Mouse (Mus musculus) cerebellum, postnatal 25 days (tissue): ENCODE measurements around the gene Sf3b3.
"Not testable (repeated sequence)": the region's sequence is repeated elsewhere in the genome, so short reads cannot be mapped to it uniquely, and the experiment has no call there.

ENCODE experiments used
- DNase-seq, 2 experiments: peaks; one replicate each; pipeline ENCODE4 v3.0.0; 2021; ENCODE audit warnings: mixed read lengths in 2 of 2

Gene Sf3b3

DNA sequence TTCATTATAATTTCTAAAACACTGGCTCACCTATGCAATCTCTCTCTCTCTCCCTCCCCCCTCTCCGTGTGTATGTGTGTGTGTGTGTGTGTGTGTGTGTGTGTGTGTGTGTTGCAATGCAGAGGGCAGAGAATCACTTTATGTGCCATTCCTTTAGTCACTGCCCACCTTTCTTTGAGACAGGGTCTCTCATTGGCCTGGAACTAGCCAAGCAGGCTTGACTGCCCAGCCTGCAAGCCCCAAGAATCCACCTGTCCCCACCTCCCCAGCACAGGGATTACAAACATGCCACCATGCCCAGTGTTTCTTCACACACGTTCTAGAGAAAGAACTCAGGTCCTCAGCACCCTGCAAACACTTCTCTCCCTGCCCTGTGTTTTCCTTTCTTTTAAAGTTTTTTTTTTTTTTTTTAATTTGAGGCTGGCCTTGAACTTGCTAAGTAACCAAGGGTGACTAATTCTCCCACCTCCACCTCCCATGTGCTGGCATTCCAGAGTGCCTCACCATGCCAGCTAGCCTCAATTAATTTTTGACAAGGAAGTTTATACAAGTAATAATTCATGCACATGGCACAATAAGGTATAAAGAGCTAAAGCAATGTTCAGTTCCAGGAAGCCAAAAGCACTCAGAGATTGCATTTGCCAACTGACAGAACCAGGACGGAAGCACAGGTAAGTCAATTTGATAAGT, 41.6 kb downstream of the Sf3b3 start:
- no peak for DNase-seq

GRCm38 (mm10) chr8:110803856-110804255, 42.7 kb downstream of the Sf3b3 start:
- no peak for DNase-seq

DNA sequence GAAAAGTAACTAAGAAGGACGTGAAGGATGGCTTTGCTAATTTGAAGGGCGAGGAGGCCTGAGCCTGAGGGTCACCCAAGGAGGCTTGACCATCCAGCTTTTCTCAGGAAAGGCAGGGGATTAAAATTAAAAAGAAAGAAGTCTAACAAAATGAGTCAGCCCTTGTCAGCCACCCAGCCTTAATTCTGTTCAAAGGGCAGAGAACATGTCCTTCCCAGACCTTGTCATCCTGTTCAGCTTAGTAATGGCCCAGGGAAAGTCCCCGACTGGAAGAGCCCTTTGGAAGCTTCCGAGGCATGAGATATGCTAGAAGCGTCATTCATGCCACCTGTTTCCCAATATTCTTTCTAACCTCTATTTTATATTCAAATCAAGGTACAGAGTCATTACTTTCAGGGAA, 43.6 kb downstream of the Sf3b3 start:
- no peak for DNase-seq

- DNase-seq = no peak
These were observed 49.5 kb downstream of the Sf3b3 start for GRCm38 (mm10) chr8:110797086-110797485.

GRCm38 (mm10) chr8:110794363-110794965, 52.1 kb downstream of the Sf3b3 start:
- DNase-seq = no peak

DNA sequence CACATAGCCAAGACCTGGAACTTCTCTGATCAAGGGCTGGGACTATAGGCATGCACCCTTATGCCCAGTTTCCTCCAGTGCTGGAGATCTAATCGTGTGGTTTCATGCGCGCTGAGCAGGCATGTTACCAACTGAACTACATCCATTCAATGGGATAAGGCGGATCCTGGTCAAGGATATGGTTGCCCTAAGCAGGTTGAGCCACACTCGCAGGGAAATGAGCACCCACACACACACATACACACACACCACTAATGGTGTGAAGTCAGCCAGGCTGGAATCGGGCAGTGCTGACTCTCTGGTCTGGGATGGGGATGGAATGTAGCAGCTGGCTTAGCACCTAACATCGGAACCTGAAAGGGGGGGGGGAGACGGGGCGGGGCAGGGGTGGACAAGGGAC, 52.7 kb downstream of the Sf3b3 start:
- no peak for DNase-seq

DNA sequence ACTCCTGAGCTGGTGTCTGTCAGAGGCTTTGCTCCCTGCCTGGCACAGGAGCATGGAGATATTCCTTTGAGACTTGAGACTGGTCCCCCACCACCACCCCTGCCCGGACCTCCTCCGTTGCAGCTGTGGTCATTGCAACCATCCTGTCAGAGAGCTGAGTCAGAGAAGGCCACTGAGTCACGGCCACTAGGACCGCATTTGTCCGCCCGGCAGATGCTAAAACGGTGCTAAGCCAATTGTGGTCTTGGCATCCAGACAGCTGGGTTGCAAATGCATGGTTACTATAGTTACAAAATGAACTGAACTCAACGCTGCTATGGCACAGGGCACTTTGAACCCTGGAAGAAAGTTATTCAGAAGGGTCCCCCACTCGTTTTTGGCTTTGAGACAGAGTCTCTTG, 53.1 kb downstream of the Sf3b3 start:
- DNase-seq = no peak

DNA sequence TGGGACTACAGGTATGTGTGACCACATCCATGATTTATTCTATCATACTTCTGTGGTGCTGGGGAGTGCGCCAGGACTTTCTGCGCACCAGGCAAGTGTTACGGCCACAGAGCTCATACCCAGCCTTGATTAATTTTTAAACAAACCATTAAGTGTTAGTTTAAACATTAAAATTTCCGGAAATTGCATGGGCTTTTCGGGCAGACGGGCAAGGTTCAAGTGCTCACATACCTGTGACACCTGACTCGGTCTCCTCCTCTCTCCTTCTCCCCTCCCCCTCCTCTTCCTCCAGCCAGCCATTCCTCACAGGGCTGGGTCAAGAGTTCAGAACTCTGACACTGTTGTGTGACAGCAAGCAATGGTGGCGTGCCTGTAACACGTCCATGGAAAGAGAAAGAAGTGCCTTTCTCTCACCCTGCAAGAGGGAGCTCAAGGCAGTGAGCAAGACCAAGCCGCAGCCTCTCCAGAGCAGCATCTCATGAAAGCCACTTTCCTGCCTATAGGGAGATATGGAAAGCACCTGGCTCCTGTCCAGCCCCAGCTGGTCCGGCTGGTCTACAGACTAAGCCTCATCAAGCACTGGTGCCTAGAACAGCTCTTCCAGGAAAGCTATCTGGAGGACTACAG, 53.9 kb downstream of the Sf3b3 start:
- DNase-seq = peak; percentile 24 to 53

GRCm38 (mm10) chr8:110791164-110791563, 55.4 kb downstream of the Sf3b3 start:
- DNase-seq = no peak

DNA sequence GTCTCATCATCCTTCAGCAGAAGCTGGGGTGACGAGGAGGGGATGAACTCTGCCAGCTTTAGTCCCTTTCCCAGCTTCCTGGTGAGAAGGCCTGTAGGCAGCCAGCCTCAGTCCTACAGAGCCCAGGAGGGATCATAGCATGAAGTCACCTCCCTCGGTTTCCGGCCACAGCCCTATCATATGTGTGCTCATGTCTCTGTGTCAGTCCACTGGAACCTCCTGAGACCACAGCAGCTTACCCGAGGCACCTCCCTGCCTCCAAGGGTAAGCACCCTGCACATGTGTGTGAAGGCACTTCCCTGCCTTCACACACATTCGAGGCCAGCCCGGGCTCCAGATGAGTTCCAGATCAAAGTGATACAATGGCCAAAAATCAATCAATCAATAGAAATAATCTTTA, 56.3 kb downstream of the Sf3b3 start:
- no peak for DNase-seq

GRCm38 (mm10) chr8:110789571-110789970, 57.0 kb downstream of the Sf3b3 start:
- no peak for DNase-seq

GRCm38 (mm10) chr8:110788981-110789380, 57.6 kb downstream of the Sf3b3 start:
- DNase-seq = no peak

DNA sequence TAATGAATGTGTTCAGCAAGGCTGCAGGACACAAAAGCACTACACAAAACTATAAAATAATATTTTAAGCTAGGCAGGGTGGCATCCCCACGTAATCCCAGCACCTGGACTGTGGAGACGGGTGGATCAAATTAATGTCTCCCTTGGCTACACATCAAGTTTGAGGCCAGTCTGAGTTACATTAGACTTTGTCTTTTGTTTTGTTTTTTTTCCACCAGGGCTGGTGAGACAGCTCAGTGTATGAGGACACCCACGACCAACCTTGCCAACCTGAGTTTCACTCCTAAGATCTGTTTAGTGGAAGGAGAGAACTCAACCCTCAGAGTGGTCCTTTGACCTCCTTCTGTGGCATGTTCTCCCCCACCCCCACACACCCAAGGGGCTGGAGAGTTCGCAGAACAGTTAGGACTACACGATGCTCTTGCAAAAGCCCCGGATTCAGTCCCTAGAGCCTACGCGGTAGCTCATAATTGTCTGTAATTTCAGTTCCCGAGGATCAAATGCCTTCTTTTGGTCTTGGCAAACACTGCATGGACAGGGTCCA, 59.1 kb downstream of the Sf3b3 start:
- no peak for DNase-seq

- no peak for DNase-seq
These were observed 59.7 kb downstream of the Sf3b3 start for GRCm38 (mm10) chr8:110786934-110787333.

- DNase-seq = not testable (repeated sequence)
These were observed 60.1 kb downstream of the Sf3b3 start for GRCm38 (mm10) chr8:110786501-110786900.

DNA sequence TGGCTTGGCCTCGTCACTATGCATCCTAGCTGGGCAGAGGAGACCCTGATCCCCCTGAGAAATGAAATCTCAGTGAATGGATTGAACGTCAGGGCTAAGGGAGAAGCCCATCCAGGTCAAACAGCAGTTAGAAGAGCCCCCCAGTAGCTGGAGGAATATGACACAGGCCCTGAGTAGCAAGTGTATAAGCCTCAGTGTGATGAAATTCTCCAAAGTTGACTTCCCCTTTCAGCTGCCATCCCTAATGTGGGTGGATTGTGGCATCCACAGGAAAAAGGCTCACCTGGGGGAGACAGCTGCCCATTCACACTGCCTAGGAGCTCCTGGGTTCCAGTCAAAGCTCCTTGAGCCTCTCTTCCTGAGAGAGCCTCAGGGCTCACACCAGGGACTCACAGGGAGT, 61.2 kb downstream of the Sf3b3 start:
- DNase-seq = no peak

GRCm38 (mm10) chr8:110779924-110780718, 66.5 kb downstream of the Sf3b3 start:
- no peak for DNase-seq

DNA sequence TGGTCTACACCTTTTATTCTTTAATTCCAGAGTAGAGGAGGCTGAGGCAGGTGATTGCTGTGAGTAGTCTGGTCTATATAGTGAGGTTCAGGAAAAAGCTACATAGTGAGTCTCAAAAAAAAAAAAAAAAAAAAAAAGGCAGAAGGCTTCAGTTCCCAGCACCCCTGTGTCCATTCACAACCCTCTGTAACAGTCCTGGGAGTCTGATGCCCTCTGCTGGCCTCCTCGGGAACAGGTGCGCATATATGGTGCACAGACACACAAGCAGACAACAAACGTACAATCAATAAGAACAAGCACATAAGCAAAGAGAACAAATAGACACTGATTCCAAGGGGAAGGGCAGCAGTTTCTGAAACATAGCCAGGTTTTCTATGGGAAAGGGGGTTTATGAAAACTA, 70.3 kb downstream of the Sf3b3 start:
- no peak for DNase-seq

GRCm38 (mm10) chr8:110775721-110776120, 70.9 kb downstream of the Sf3b3 start:
- DNase-seq = no peak

DNA sequence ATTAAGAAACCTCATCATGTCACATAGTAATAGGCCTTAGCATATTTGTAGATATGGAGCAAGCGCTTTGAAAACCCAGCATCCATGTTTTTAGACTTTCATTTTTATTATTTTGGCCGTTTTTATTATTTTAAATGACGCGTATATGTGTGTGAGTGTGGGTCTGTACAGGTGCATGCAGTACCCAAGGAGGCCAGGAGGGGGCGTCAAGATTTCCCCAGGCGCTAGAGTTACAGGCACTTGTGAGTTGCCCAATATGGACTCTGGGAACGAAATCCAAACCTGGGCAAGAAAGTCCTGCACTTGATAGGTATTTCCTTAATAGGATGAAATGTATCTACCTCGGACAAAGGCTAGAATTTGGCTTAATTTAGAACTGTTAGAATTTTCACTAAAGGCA, 71.3 kb downstream of the Sf3b3 start:
- no peak for DNase-seq

GRCm38 (mm10) chr8:110774725-110775124, 71.9 kb downstream of the Sf3b3 start:
- no peak for DNase-seq

GRCm38 (mm10) chr8:110774047-110774446, 72.5 kb downstream of the Sf3b3 start:
- no peak for DNase-seq

GRCm38 (mm10) chr8:110772452-110772851, 74.1 kb downstream of the Sf3b3 start:
- DNase-seq = no peak
